Mouse (Mus musculus): Measurements from ENCODE around the gene Rgs2. TPM values are rescaled to one million over a fixed set of nuclear protein-coding genes. Genes with fewer than 3 reads are reported as not detected.

The Rgs2 gene
- polyA plus RNA-seq, 1 experiment: 36.1 TPM

GRCm38 (mm10) chr1:143952841-143953240 is 51.1 kb downstream of the Rgs2 start:
- Histone ChIP-seq H3K9me3 (no peaks in the 10 kb centered on the region), H3K4me1 (0 out of 2 replicates have a peak, but pooled peaks cover 3% of the 10 kb centered on the region), H3K36me3 (replicated peaks; ENCODE audit: low read length) (no peaks in the 10 kb centered on the region), H3K4me3 (replicated peaks) (no peak overlapping the region), H3K27me3 (replicated peaks) (peaks cover 2% of the 10 kb centered on the region)
- TF ChIP-seq FLI1 (IDR thresholded peaks at IDR 0.05; ENCODE audit: low read length) (no peak), GATA1 (IDR thresholded peaks at IDR 0.05; ENCODE audit: borderline replicate concordance, low read length) (no peak)

Other genes with a start within 250 kb of the Rgs2 start
- 0.77 TPM in 1 of 2 replicates, not detected in the other for gene Trove2, start 227.1 kb downstream of the Rgs2 start, polyA plus RNA-seq (2012; ENCODE audit: insufficient read depth, low replicate concordance)
- gene Uchl5, start 226.9 kb downstream of the Rgs2 start, polyA plus RNA-seq (2012; ENCODE audit: insufficient read depth, low replicate concordance): 19.8 and 79.3 TPM in 2 replicates
- gene Rgs13, start 173.2 kb upstream of the Rgs2 start, polyA plus RNA-seq (2012; ENCODE audit: insufficient read depth, low replicate concordance): not detected in 2 replicates
- gene Rgs1, start 245.1 kb upstream of the Rgs2 start, polyA plus RNA-seq (2012; ENCODE audit: insufficient read depth, low replicate concordance): 0.09 TPM in 1 of 2 replicates, not detected in the other